Mouse (Mus musculus): ENCODE measurements at regions not wholly inside any gene's neighbourhood (a gene's known extent, or its start where the extent isn't known, plus 50 kb on each side); places are given as distances from the start of the nearest gene placed in this dataset.

GRCm38 (mm10) chr5:97222489-97223237 lies 111.3 kb upstream of the Paqr3 start:
- DNase-seq: no peak

- no peak for DNase-seq
Observed at GRCm38 (mm10) chr5:97218712-97219111, 107.3 kb upstream of the Paqr3 start.

- no peak for DNase-seq
Observed at GRCm38 (mm10) chr5:97205606-97206005, 94.2 kb upstream of the Paqr3 start.

GRCm38 (mm10) chr5:97204337-97204736 lies 92.9 kb upstream of the Paqr3 start:
- DNase-seq: no peak

- DNase-seq: no peak
Observed at GRCm38 (mm10) chr5:97203646-97204045, 92.2 kb upstream of the Paqr3 start.

GRCm38 (mm10) chr5:97202557-97202956 lies 91.2 kb upstream of the Paqr3 start:
- no peak for DNase-seq

- no peak for DNase-seq
Observed at GRCm38 (mm10) chr5:97200655-97201054, 89.3 kb upstream of the Paqr3 start.

- no peak for DNase-seq
Observed at GRCm38 (mm10) chr5:97195281-97195660, 83.9 kb upstream of the Paqr3 start.

GRCm38 (mm10) chr5:97194656-97195280 lies 83.4 kb upstream of the Paqr3 start:
- DNase-seq: no peak

GRCm38 (mm10) chr5:97192656-97193055 lies 81.3 kb upstream of the Paqr3 start:
- no peak for DNase-seq

- DNase-seq: no peak
Observed at GRCm38 (mm10) chr5:97190695-97191094, 79.3 kb upstream of the Paqr3 start.

GRCm38 (mm10) chr5:97184512-97184911 lies 73.1 kb upstream of the Paqr3 start:
- DNase-seq: no peak

- no peak for DNase-seq
Observed at GRCm38 (mm10) chr5:97181249-97181648, 69.9 kb upstream of the Paqr3 start.

GRCm38 (mm10) chr5:97174446-97174845 lies 63.0 kb upstream of the Paqr3 start:
- no peak for DNase-seq

- DNase-seq: no peak
Observed at GRCm38 (mm10) chr5:97167401-97168249, 56.2 kb upstream of the Paqr3 start.

GRCm38 (mm10) chr5:97166128-97166883 lies 54.9 kb upstream of the Paqr3 start:
- no peak for DNase-seq

Data from kidney, postnatal 36 days (tissue).